In genomic region chr15:84987020-84987815, GRCm38 (mm10) we compare ENCODE assay signal across 8 mouse cellular contexts. TPM values are rescaled to one million over a fixed set of nuclear protein-coding genes. Genes with fewer than 3 reads are reported as not detected.
DNase-seq lines count a peak whose midpoint lies in the region; ATAC-seq and TF ChIP-seq lines count a peak whose summit lies in the region.
"Had no signal": no experiment of that assay in that cellular context is flagged by ENCODE, and none has a peak within 500 bp of the region (broad histone marks: within the 10 kb centered on the region; RNA-seq: fewer than 3 reads in every experiment).

No protein-coding gene starts in this region.

- H3K4me1 ChIP-seq in forebrain, embryonic 15.5 days = peaks cover 53% of the 10 kb centered on the region
- H3K4me1 ChIP-seq in intestine, postnatal 0 days (replicated peaks; ENCODE audit: control insufficient read depth, insufficient read depth, low read length) = 0 out of 2 replicates have a peak, but pooled peaks cover 3% of the 10 kb centered on the region
- H3K4me1 ChIP-seq in stomach, embryonic 14.5 days (ENCODE audit: control insufficient read depth, insufficient read depth, low read length) = peaks cover 13% of the 10 kb centered on the region; the same call in 1 of the 2 replicates

- under 1% methylated on average over 53 of the region's 53 CpGs for WGBS in forebrain, embryonic 15.5 days
- 1% methylated on average over 38 of the region's 53 CpGs for WGBS in intestine, postnatal 0 days
- under 1% methylated on average over 40 of the region's 53 CpGs for WGBS in stomach, embryonic 14.5 days

- peak overlapping the region; percentile 69 for H3K4me2 ChIP-seq in forebrain, embryonic 15.5 days (replicated peaks)
- H3K4me2 ChIP-seq in intestine, postnatal 0 days (replicated peaks; ENCODE audit: low read depth) = peak overlapping the region; percentile 85
- peak overlapping the region; percentile 85 for H3K4me2 ChIP-seq in stomach, embryonic 14.5 days (replicated peaks; ENCODE audit: low read depth, low read length)

- H3K27ac ChIP-seq in forebrain, embryonic 15.5 days (replicated peaks) = peak overlapping the region; percentile 79
- H3K27ac ChIP-seq in intestine, postnatal 0 days (ENCODE audit: low read depth, low read length) = peak overlapping the region; percentile 90
- peak overlapping the region; percentile 48 for H3K27ac ChIP-seq in stomach, embryonic 14.5 days (ENCODE audit: low read length)

- no peaks in the 10 kb centered on the region for H3K36me3 ChIP-seq in forebrain, embryonic 15.5 days
- H3K36me3 ChIP-seq in intestine, postnatal 0 days (ENCODE audit: control insufficient read depth, insufficient read depth) = 0 out of 2 replicates have a peak, but pooled peaks cover 7% of the 10 kb centered on the region
- no peaks in the 10 kb centered on the region for H3K36me3 ChIP-seq in stomach, embryonic 14.5 days (ENCODE audit: control insufficient read depth, insufficient read depth, low read length)

- peak; percentile 59 for ATAC-seq in forebrain, embryonic 15.5 days (replicated peaks)
- peak; percentile 50 for ATAC-seq in intestine, postnatal 0 days
- peak; percentile 23 for ATAC-seq in megakaryocyte, adult 5-6 weeks (ENCODE audit: poor library complexity, severe bottlenecking)
- peak; percentile 66 for ATAC-seq in stomach, embryonic 14.5 days (ENCODE audit: insufficient number of reproducible peaks, insufficient read depth, low FRiP score, low read depth)

- H3K9ac ChIP-seq in forebrain, embryonic 15.5 days (replicated peaks) = peak overlapping the region; percentile 89
- H3K9ac ChIP-seq in intestine, postnatal 0 days (ENCODE audit: low read depth, low read length) = peak overlapping the region; percentile 83
- H3K9ac ChIP-seq in stomach, embryonic 14.5 days (replicated peaks; ENCODE audit: low read depth, low read length) = peak overlapping the region; percentile 88

- H3K9me3 ChIP-seq in forebrain, embryonic 15.5 days = no peaks in the 10 kb centered on the region
- H3K9me3 ChIP-seq in intestine, postnatal 0 days (ENCODE audit: control insufficient read depth) = no peaks in the 10 kb centered on the region
- H3K9me3 ChIP-seq in stomach, embryonic 14.5 days (ENCODE audit: control insufficient read depth, low read depth, low read length) = no peaks in the 10 kb centered on the region

- peak; percentile 38 for DNase-seq in urinary bladder, postnatal 25 days (ENCODE audit: low spot score)
- no peak for DNase-seq in urinary bladder, postnatal 4 days (ENCODE audit: low spot score in 2 of 2)
- DNase-seq in brain, adult 2 months (ENCODE audit: low read depth, low spot score) = peak; percentile 66

- TF ChIP-seq CTCF in intestine, postnatal 0 days (IDR thresholded peaks at IDR 0.05; ENCODE audit: low read depth) = peak; percentile 10; the same call in 1 of the 2 replicates

- peak overlapping the region; percentile 85 for H3K4me3 ChIP-seq in forebrain, embryonic 15.5 days
- peak overlapping the region; percentile 78 for H3K4me3 ChIP-seq in intestine, postnatal 0 days (ENCODE audit: low read depth, low read length)
- H3K4me3 ChIP-seq in stomach, embryonic 14.5 days (ENCODE audit: low read depth, low read length) = peak overlapping the region; percentile 74

- H3K27me3 ChIP-seq in forebrain, embryonic 15.5 days = no peaks in the 10 kb centered on the region
- no peaks in the 10 kb centered on the region for H3K27me3 ChIP-seq in intestine, postnatal 0 days (replicated peaks; ENCODE audit: control insufficient read depth, insufficient read depth, low read length)
- no peaks in the 10 kb centered on the region for H3K27me3 ChIP-seq in stomach, embryonic 14.5 days (ENCODE audit: control insufficient read depth, insufficient read depth, low read length)

RNA-seq across cellular contexts. Expression of gene 5031439G07Rik, which starts 1.1 kb away (rescaled TPM):
- 22.1 and 27.7 TPM in 2 replicates for polyA plus RNA-seq in forebrain, embryonic 15.5 days (2015; fragmentation: Nextera tagmentation; extraction: Ambion mirVana)
- polyA plus RNA-seq in intestine, postnatal 0 days (2015; fragmentation: Nextera tagmentation; extraction: Ambion mirVana) = 14.9 and 15.5 TPM in 2 replicates
- total RNA-seq in megakaryocyte, adult 5-6 weeks (2015) = 48.7 and 48.8 TPM in 2 replicates
- total RNA-seq in megakaryocyte, adult 5-6 weeks (2017) = 65.3 and 73.5 TPM in 2 replicates
- polyA plus RNA-seq in stomach, embryonic 14.5 days (2014; fragmentation: Nextera tagmentation; extraction: Ambion mirVana) = 8.8 and 9.4 TPM in 2 replicates

RNA-seq across cellular contexts. Expression of gene Upk3a, which starts 29.7 kb away (rescaled TPM):
- polyA plus RNA-seq in forebrain, embryonic 15.5 days (2015; fragmentation: Nextera tagmentation; extraction: Ambion mirVana) = 0.31 and 0.34 TPM in 2 replicates
- 2.0 and 2.2 TPM in 2 replicates for polyA plus RNA-seq in intestine, postnatal 0 days (2015; fragmentation: Nextera tagmentation; extraction: Ambion mirVana)
- not detected in 2 replicates for total RNA-seq in megakaryocyte, adult 5-6 weeks (2015)
- not detected in 2 replicates for total RNA-seq in megakaryocyte, adult 5-6 weeks (2017)
- 11.5 TPM in 2 replicates for polyA plus RNA-seq in stomach, embryonic 14.5 days (2014; fragmentation: Nextera tagmentation; extraction: Ambion mirVana)
- total RNA-seq: layer of hippocampus, postnatal 14 days had no signal

RNA-seq across cellular contexts. Expression of gene Fam118a, which starts 41.5 kb away (rescaled TPM):
- 32.4 and 33.5 TPM in 2 replicates for polyA plus RNA-seq in forebrain, embryonic 15.5 days (2015; fragmentation: Nextera tagmentation; extraction: Ambion mirVana)
- 23.1 and 25.3 TPM in 2 replicates for polyA plus RNA-seq in intestine, postnatal 0 days (2015; fragmentation: Nextera tagmentation; extraction: Ambion mirVana)
- total RNA-seq in megakaryocyte, adult 5-6 weeks (2015) = 8.4 and 9.9 TPM in 2 replicates
- 7.5 and 8.8 TPM in 2 replicates for total RNA-seq in megakaryocyte, adult 5-6 weeks (2017)
- polyA plus RNA-seq in stomach, embryonic 14.5 days (2014; fragmentation: Nextera tagmentation; extraction: Ambion mirVana) = 30.7 and 31.8 TPM in 2 replicates

Comparison
In these comparisons a context has a peak if more than half of its experiments do, and no peak if none do; other contexts are left out.
1. DNase-seq: peak in urinary bladder, postnatal 25 days (single experiment) and brain, adult 2 months (single experiment); none in urinary bladder, postnatal 4 days (0 of 2).
2. Peak in every context shown above with its lines, with median percentiles within 50 percentile points of each other: ATAC-seq, H3K27ac ChIP-seq, H3K4me2 ChIP-seq, H3K4me3 ChIP-seq and H3K9ac ChIP-seq.